Mouse (Mus musculus) embryonic stem cell, embryonic (primary cell): ENCODE measurements around the gene Xrn1.
"Not testable (repeated sequence)": the region's sequence is repeated elsewhere in the genome, so short reads cannot be mapped to it uniquely, and the experiment has no call there.

Source experiments
- CTCF ChIA-PET, 4 experiments: fragments of 300-600 bp in 2 of 4; fragments of 350-600 bp in 2 of 4; sonication (Branson Sonifier 250); formaldehyde crosslinking; loops; one replicate each; lab custom pipeline; 2022; ENCODE audit warnings: inconsistent platforms in 2 of 4; lab: Charles Lee
- POLR2A ChIA-PET, 4 experiments: fragments of 300-600 bp in 2 of 4; fragments of 350-600 bp in 2 of 4; sonication (Branson Sonifier 250); formaldehyde crosslinking; loops; one replicate each; lab custom pipeline; 2022; ENCODE audit warnings: antibody characterized with exemption in 4 of 4, inconsistent platforms in 1 of 4; lab: Charles Lee

Xrn1 gene

DNA sequence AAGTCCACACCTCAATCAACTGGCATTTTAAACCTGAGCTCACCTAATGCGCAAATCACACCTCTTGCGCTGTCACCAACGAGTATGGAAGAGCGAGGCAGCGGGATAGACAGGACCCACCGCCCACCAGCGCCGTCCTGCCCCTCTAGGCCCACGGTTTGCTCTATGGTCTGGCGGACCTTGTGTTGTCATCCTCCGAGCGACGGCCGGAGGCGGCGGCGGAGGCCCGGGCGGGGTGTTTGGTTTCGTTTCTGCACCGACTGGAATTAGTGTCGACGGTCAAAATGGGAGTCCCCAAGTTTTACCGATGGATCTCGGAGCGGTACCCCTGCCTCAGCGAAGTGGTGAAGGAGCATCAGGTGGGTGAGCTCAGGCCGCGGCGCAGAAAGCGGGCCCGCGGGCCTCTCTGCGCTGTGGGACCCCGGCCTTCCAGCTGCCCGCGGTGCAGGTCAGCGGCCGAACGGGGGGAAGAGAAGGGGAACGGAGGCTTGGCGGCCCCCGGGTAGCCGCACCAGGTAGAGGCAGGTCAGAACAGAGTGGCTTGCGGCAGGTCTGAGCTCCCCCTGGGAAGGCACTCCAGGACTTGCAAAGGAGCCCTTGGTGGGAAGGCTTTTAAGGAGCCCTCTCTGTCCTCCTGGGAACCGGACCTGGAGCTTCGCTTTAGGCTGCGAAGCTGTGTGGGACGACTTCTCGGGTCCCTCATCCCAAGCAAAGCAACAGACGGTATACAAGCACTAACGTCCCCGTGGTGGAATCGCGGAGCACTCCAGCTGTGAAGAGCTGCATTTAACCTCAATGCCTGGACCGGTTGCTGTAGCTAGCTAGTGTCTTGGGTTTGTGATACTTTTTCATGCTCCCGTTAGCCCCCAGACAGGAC lies at the start of gene Xrn1:
TSS of gene Xrn1 (plus strand) at position 176 of the 877 bp plus-strand sequence.
- POLR2A ChIA-PET = interaction anchor here (0.6 to 2.0 kb wide), 48 partner anchors 8 to 934 kb away, joined by 3 to 21 read pairs (median 4); partner anchors contain the start of genes Gk5 (in 4 of the 4), Tfdp2 (in 2 of the 4), U2surp (in 2 of the 4) and Pls1 (in 1 of the 4)

DNA sequence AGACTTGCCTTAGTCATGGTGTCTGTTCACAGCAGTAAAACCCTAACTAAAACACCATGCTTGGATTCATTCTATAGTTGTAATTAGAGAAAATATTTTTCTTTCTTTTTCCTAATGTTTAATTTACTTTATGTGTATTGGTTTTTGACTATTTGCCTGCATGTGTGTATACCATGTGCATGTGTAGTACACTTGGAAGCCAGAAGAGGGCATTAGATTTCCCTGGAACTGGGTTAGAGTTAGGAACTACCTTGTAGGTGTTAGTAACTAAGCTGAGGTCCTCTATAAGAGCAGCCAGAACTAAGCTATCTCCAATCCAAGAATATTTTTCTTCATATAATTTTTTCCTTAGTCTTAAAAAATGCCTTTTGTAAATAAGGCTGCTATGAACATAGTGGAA lies 21.7 kb upstream of the Xrn1 start:
- POLR2A ChIA-PET = interaction anchor here in 2 of 4 experiments (0.9 to 1.1 kb wide), 3 partner anchors 21 to 25 kb away, joined by 3 to 6 read pairs (median 4); partner anchors contain the start of gene Xrn1 (in 2 of the 2)

More for the DNA sequence above, at the start of gene Xrn1:
- CTCF ChIA-PET = interaction anchor here in 1 of 4 experiments (0.7 kb wide), 1 partner anchor 245 kb away, joined by 3 read pairs; no protein-coding TSS in a partner anchor

DNA sequence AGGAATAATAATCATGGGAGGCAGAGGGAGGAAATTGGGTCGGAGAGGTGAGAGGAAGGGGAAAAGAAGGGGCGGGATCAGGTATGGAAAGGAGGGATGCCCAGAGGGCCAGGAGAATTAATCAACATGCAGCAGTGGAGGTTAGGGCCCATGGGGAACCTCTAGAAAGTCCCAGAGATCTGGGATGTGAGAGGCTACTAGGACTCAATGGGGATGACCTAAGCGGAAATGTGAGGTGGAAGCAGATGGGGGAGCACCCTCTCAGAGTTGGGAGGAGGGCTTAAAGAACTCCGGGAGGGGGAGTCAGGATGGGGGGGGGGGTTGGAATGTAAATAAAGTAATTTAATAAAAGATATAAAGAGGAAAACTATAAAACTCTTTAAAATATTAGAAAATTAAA lies 902 bp upstream of the Xrn1 start:
- ChIA-PET POLR2A (interaction anchor here in 2 of 4 experiments (0.6 to 2.0 kb wide), 16 partner anchors 8 to 442 kb away, joined by 3 to 16 read pairs (median 5); partner anchors contain the start of gene U2surp (in 2 of the 2)), CTCF (no interaction called here)

More for the DNA sequence above, 21.7 kb upstream of the Xrn1 start:
- CTCF ChIA-PET = interaction anchor here (0.5 to 1.2 kb wide), 5 partner anchors 18 to 906 kb away, joined by 3 to 4 read pairs (median 3); no protein-coding TSS in a partner anchor

DNA sequence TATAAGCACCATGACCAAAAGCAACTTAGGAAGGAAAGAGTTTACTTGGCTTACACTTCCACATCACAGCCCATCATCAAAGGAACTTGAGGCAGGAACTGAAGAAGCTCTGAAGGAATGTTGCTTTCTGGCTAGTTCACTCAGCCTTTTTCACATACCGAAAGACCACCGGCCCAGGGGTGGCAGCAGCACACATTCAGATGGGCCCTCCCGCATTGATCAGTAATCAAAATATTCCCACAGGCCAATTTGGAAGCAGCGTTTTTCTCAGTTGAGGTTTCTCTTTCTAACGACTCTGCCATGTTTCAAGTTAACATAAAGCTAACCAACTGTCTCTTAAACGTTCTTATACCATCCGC lies 355 bp upstream of the Xrn1 start:
- ChIA-PET CTCF (no interaction called here), POLR2A (interaction anchor here (0.6 to 2.0 kb wide), 40 partner anchors 8 to 935 kb away, joined by 3 to 21 read pairs (median 4); partner anchors contain the start of genes Gk5 (in 4 of the 4), U2surp (in 2 of the 4), Pls1 (in 1 of the 4) and Tfdp2 (in 1 of the 4))

DNA sequence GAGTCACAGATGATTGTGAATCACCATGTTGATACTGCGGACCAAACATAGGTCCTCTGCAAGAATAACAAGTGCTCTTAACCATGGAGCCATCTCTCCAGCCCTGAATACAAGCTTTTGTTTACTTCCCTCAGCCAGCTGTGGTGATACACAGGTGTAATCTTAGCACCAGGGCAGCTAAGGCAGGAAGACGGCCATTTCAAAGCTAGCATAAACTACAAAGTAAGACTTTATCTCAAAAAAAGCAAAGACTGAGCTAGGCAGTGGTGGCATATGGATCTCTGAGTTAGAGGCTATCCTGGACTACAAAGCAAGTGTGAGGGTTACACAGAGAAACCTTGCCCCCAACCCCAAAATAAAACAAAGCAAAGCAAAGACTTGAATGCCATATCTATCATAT lies 3.1 kb downstream of the Xrn1 start:
- CTCF ChIA-PET = no interaction called here

DNA sequence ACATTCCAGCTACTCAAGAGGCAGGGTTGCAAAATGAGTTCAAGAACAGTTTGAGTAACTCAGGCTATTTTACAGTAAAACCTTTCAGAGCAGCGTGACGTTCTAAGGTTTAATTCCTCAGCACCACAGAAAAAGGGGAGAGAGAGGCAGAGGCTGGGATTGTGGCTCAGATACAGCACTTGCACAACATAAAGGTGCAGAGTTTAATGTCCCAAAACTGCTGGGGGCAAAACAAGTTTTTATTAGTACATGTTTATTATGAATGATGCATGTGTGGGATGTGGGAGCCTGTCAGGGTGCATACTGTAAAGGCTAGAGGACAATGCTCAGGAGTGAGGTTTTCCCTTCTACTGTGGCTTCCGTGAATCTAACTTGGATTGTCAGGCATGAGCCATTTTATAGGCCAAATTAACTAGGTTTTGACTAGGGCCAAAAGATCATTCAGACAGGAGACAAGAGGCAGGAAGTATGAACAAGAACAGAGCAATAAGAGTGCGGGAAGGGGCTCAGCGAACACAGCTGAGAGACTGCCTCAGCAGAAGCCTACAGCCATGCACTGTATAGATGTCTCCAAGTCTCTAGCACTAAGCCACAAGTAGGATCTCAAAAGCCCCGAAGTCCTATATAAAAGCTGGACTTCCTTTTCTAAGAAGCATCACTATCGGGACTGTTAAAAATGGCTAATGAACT lies 3.6 kb downstream of the Xrn1 start:
- ChIA-PET CTCF (no interaction called here), POLR2A (interaction anchor here in 3 of 4 experiments (0.9 to 2.6 kb wide), 10 partner anchors 11 to 205 kb away, joined by 3 to 8 read pairs (median 4); partner anchors contain the start of gene Gk5 (in 3 of the 3))

More for the DNA sequence above, 3.1 kb downstream of the Xrn1 start:
- POLR2A ChIA-PET = interaction anchor here in 3 of 4 experiments (0.7 to 2.6 kb wide), 9 partner anchors 12 to 1153 kb away, joined by 3 to 8 read pairs (median 4); partner anchors contain the start of genes Gk5 (in 3 of the 3) and Slc25a36 (in 1 of the 3)

DNA sequence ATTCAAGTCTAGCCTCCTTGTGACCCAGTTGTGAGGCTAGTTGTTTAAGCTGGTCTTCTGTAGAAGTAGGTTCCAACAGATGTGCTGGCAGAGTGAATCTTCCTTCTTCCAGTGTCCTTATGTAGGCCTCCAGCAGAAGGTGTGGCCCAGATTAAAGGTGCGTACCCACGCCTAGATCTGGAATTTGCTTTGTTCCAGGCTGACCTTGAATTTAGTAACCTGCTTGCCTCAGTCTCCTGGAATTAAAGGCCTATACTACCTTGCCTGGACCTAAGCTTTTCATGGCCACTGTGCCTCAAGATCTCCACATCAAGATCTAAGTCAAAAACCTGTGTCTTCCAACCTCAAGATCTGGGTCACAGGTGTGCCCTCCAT lies 4.2 kb downstream of the Xrn1 start:
- POLR2A ChIA-PET = interaction anchor here in 3 of 4 experiments (0.9 to 2.6 kb wide), 8 partner anchors 11 to 205 kb away, joined by 3 to 8 read pairs (median 4); partner anchors contain the start of gene Gk5 (in 3 of the 3)

DNA sequence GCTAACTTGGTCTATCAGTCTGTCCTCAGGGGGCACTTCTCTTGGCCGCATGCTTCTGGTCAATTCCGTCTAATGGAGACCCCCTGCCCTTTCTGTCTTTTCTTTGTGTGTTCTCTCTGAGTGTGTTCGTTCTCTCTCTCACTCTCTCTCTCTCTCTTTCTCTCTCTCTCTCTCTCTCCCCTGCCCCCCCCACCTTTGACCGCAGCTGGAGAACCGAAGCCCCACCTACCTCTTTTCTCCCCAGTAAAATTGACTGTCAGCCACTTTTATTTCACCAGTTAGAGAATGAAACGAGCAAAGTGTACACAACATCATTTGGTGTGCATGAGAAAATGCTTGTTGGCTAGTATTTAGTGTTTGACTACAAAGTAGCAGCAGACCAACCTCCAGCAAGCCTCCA lies 4.7 kb downstream of the Xrn1 start:
- CTCF ChIA-PET = no interaction called here
- POLR2A ChIA-PET = interaction anchor here in 2 of 4 experiments (0.9 to 2.6 kb wide), 7 partner anchors 10 to 204 kb away, joined by 3 to 8 read pairs (median 4); partner anchors contain the start of gene Gk5 (in 2 of the 2)

More for the DNA sequence above, 4.2 kb downstream of the Xrn1 start:
- CTCF ChIA-PET = not testable (repeated sequence)

DNA sequence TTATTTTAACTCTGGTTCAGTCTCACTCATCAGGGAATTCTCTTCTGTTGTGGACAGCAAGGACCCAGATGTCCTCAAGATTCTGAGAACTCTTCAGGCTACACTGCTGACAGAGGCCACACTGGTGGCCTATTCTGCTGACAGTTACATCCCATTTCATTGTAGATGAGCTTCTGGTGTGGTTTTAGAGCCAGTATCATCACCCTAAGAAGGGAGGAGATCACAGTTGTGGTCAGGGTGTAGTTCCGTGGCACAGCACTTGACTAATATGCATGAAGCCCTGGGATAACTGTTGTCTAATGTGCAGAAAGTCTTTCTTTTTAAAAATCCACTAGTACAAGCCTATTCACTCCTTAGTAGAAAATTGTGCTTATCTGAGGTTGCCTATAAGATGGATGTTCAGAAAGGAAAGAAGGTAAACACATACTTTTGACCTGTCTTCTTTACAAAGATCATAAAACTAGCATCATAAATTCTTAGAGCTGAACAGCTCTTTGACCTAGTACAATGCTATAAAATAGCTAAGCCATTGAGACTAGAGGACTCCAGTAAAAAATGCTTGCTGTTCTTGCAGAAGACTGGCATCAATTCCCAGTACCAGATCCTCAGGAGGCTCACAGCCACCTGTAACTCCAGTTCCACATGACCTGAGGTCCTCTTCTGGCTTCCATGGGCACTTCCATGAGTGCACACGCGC lies 5.3 kb downstream of the Xrn1 start:
- POLR2A ChIA-PET = interaction anchor here in 1 of 4 experiments (1.4 to 2.4 kb wide), 3 partner anchors 10 to 159 kb away, joined by 4 to 7 read pairs (median 4); partner anchors contain the start of gene Gk5
- CTCF ChIA-PET = no interaction called here

DNA sequence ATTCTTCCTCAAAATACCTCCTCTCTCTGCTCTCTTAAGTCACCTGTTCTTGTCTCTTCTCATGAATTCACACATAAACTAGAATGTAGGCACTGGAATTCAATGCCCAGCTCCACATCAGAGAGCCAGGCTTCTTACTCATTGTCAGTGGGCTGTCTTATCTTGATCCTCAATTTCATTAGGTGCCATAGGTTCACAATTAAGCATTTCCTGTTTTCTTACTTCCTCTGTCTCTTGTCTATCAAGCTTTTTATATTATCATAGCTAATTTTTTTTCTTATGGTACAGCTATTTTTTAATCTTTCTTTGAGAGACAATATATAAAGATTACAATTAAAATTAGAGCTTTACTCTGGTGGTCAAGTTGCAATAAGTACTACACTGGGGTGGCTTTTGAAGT lies 6.5 kb downstream of the Xrn1 start:
- ChIA-PET POLR2A (interaction anchor here in 2 of 4 experiments (1.4 to 1.6 kb wide), 3 partner anchors 9 to 158 kb away, joined by 3 to 4 read pairs (median 4); partner anchors contain the start of gene Gk5 (in 1 of the 2)), CTCF (no interaction called here)

DNA sequence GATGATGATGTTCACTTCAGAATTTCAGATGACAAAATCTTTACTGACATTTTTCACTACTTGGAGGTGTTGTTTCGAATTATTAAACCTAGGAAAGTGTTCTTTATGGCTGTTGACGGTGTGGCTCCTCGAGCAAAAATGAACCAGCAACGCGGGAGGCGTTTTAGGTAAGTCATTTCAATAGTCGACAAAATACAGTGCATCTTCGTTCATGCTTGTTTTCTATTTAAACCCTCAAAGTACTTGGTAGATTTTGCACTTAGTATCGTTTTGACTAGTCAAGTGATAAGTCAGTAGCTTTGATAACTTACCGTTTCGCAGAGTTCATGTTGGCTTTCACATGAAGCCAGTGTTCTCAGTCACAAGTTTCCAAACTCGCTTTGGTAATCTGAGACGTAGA lies 9.5 kb downstream of the Xrn1 start:
- CTCF ChIA-PET = no interaction called here

DNA sequence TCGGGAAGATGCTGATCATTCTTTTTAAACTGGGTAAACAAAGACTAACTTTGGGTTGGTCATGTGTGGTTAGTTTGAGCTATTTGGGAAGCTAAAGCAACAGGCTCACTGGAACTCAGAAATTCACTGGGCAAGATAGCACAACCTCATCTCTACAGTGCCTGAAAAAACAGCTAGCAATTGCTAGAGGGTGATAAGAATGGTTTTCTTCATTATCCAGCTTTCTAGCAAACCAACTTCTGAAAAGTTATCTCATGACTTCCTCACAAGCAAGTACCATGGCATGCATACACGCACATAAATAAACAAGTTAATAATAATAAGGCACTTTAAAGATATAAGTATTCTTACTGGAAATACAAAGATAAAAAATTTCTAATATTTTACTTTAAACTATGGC lies 23.7 kb downstream of the Xrn1 start:
- ChIA-PET POLR2A (interaction anchor here in 1 of 4 experiments (0.6 kb wide), 1 partner anchor 63 kb away, joined by 3 read pairs; no protein-coding TSS in a partner anchor), CTCF (no interaction called here)

More for the DNA sequence above, 9.5 kb downstream of the Xrn1 start:
- POLR2A ChIA-PET = interaction anchor here in 3 of 4 experiments (1.7 to 3.2 kb wide), 3 partner anchors 9 kb away, joined by 5 to 16 read pairs (median 7); partner anchors contain the start of gene Xrn1 (in 3 of the 3)

DNA sequence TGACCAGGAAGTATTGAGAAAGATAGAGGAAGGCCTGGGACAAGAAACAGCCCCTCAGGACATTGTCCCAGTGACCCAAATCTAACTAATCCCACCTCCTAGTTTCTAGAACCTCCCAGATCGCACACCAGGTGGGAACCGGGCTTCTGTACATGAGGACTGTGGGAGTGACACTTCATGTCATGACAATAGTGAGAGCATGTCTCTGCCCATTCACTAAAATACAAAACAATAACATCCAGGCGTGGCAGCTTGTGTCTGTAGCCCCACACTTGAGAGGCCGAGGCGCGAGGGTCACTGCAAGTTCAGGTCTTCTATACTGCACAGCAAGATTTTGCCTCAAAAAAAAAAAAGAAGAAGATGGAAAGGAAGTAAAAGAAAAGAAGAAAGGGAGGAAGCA lies 25.3 kb downstream of the Xrn1 start:
- ChIA-PET POLR2A (interaction anchor here in 1 of 4 experiments (0.9 kb wide), 1 partner anchor 19 kb away, joined by 4 read pairs; no protein-coding TSS in a partner anchor), CTCF (no interaction called here)

DNA sequence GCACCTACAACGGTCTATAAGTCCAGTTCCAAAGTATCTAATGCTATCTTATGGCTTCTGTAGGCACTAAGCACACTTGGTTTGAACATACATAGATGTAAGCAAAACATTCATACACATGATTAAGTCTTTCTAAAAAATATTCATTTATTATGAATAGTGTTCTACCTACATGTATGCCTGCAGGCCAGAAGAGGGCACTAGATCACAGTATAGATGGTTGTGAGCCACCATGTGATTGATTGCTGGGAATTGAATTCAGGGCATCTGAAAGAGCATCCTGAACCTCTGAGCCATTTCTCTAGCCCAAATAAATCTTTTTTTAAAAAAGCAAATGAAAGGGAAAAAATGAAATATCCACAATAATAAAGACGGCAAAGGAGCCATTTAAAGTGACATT lies 37.7 kb downstream of the Xrn1 start:
- ChIA-PET CTCF (interaction anchor here in 2 of 4 experiments (0.7 to 1.3 kb wide), 2 partner anchors 25 to 36 kb away, joined by 3 to 4 read pairs; no protein-coding TSS in a partner anchor), POLR2A (interaction anchor here in 2 of 4 experiments (1.0 to 1.3 kb wide), 3 partner anchors 11 to 127 kb away, joined by 3 to 4 read pairs (median 4); partner anchors contain the start of genes Gk5 (in 1 of the 2) and Xrn1 (in 1 of the 2))

DNA sequence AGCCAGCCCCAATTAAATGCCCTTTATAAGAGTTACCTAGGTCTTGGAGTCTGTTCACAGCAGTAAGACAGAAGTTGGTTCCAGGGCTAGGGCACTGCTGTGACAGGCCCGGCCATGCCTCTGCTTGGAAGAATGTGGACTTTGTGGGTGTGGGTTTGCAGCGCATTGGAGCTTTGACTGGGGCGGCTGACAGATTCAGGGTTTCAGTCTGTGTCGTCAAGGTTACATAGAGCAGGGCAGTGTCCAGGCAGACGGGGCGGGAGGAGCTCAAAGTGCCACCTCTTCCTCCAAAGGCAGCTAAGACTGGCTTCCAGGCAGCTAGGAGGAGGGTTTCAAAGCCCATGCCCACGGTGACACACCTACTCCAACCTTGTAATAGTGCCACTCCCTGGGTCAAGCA lies 49.9 kb downstream of the Xrn1 start:
- POLR2A ChIA-PET = interaction anchor here in 2 of 4 experiments (0.7 to 1.6 kb wide), 7 partner anchors 10 to 135 kb away, joined by 3 to 4 read pairs (median 3); partner anchors contain the start of genes Gk5 (in 2 of the 2) and Xrn1 (in 1 of the 2)
- CTCF ChIA-PET = no interaction called here

DNA sequence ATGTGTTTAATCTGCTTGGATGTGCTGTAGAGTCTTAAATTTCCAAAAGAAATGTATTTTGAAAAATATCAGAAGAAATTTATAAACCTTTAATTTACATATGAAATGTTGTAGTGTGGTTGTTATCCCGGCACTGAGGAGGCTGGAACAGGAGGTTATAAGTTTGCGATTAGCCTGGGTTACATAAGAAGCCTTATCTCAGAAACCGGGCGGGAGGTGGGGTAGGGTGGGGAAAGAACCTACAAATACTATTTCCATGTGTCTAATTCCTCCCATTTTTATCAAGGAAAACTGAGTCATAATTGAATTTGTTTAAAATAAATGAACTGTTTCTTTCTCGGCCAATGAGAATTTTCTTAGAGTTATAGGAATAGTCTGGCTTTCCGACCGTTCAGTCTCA lies 56.1 kb downstream of the Xrn1 start:
- POLR2A ChIA-PET = no interaction called here
- CTCF ChIA-PET = no interaction called here

DNA sequence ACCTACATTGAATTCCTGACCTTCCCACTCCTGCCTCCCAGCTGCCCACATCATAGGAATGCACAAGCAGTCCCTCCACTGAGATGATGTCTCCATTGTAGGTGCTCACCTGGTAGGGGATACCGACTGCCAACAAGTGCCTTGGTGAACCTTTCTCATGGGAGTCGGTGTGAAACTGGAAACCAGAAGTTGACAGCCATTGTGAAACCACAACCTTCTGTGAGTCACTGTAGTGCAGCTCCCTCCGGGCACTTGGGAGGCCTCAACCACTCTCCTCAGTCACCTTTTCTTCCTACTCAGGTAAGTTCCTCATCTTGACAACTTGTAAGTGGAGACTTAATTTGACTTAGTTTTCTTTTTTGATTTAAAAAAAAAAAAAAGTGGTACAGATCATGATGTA lies 69.4 kb downstream of the Xrn1 start:
- ChIA-PET CTCF (no interaction called here), POLR2A (interaction anchor here in 2 of 4 experiments (1.0 to 1.7 kb wide), 3 partner anchors 20 to 140 kb away, joined by 3 to 4 read pairs (median 3); no protein-coding TSS in a partner anchor)
